Mouse (Mus musculus) heart, postnatal 14 days (tissue): Measurements from ENCODE around the gene Foxn3. TPM values are rescaled to one million over a fixed set of nuclear protein-coding genes. Genes with fewer than 3 reads are reported as not detected.

Source experiments
- DNase-seq, 2 experiments: peaks; one replicate each; pipeline ENCODE4 v3.0.0; 2021 to 2022
- intact Hi-C: fragments of 180-260 bp; cut with DNase I; formaldehyde crosslinking; loops from one replicate; pipeline ENCODE4 v1.15.1; 2025
- total RNA-seq, 2 experiments: library from RNA; stranded (reverse); gene quantifications; 2 replicates each; pipeline ENCODE4 v1.2.3; 2021

Gene Foxn3
- total RNA-seq, 2 experiments from 2014 or later = 126 to 142 TPM

- peak in 1 of 2 experiments; percentile 30 for DNase-seq
- intact Hi-C loops = no loop called here
Observed at GRCm38 (mm10) chr12:99529687-99530411, 33.5 kb downstream of the Foxn3 start.

- DNase-seq = no peak
- intact Hi-C loops = no loop called here
Observed at GRCm38 (mm10) chr12:99528958-99529357, 34.4 kb downstream of the Foxn3 start.

GRCm38 (mm10) chr12:99527452-99527851 lies 35.9 kb downstream of the Foxn3 start:
- DNase-seq = no peak
- intact Hi-C loops = no loop called here

GRCm38 (mm10) chr12:99526571-99527140 lies 36.7 kb downstream of the Foxn3 start:
- intact Hi-C loops = no loop called here
- DNase-seq = no peak

GRCm38 (mm10) chr12:99522882-99523281 lies 40.5 kb downstream of the Foxn3 start:
- no peak for DNase-seq
- intact Hi-C loops = no loop called here

GRCm38 (mm10) chr12:99519862-99520261 lies 43.5 kb downstream of the Foxn3 start:
- intact Hi-C loops = no loop called here
- no peak for DNase-seq

GRCm38 (mm10) chr12:99519191-99519614 lies 44.2 kb downstream of the Foxn3 start:
- intact Hi-C loops = no loop called here
- peak in 1 of 2 experiments; percentile 15 for DNase-seq

GRCm38 (mm10) chr12:99518640-99519039 lies 44.7 kb downstream of the Foxn3 start:
- DNase-seq = no peak
- intact Hi-C loops = no loop called here

GRCm38 (mm10) chr12:99518126-99518525 lies 45.3 kb downstream of the Foxn3 start:
- no peak for DNase-seq
- intact Hi-C loops = no loop called here

- no peak for DNase-seq
- intact Hi-C loops = no loop called here
Observed at GRCm38 (mm10) chr12:99517296-99517695, 46.1 kb downstream of the Foxn3 start.

- intact Hi-C loops = no loop called here
- DNase-seq = no peak
Observed at GRCm38 (mm10) chr12:99515481-99515880, 47.9 kb downstream of the Foxn3 start.

GRCm38 (mm10) chr12:99511644-99512043 lies 51.7 kb downstream of the Foxn3 start:
- intact Hi-C loops = no loop called here
- no peak for DNase-seq

GRCm38 (mm10) chr12:99510759-99511158 lies 52.6 kb downstream of the Foxn3 start:
- DNase-seq = no peak
- intact Hi-C loops = no loop called here

GRCm38 (mm10) chr12:99502225-99502624 lies 61.2 kb downstream of the Foxn3 start:
- intact Hi-C loops = no loop called here
- no peak for DNase-seq

- intact Hi-C loops = no loop called here
- no peak for DNase-seq
Observed at GRCm38 (mm10) chr12:99498978-99499694, 64.2 kb downstream of the Foxn3 start.

GRCm38 (mm10) chr12:99498189-99498977 lies 65.0 kb downstream of the Foxn3 start:
- intact Hi-C loops = no loop called here
- no peak for DNase-seq

GRCm38 (mm10) chr12:99496945-99497344 lies 66.4 kb downstream of the Foxn3 start:
- no peak for DNase-seq
- intact Hi-C loops = no loop called here

GRCm38 (mm10) chr12:99490216-99490615 lies 73.2 kb downstream of the Foxn3 start:
- intact Hi-C loops = no loop called here
- no peak for DNase-seq

GRCm38 (mm10) chr12:99489001-99489592 lies 74.3 kb downstream of the Foxn3 start:
- intact Hi-C loops = no loop called here
- DNase-seq = no peak

GRCm38 (mm10) chr12:99480372-99480771 lies 83.0 kb downstream of the Foxn3 start:
- intact Hi-C loops = no loop called here
- DNase-seq = no peak
